Mouse (Mus musculus) T-cell, adult 2 months (primary cell): ENCODE measurements around the gene Gm3500.
"Not testable (repeated sequence)": the region's sequence is repeated elsewhere in the genome, so short reads cannot be mapped to it uniquely, and the experiment has no call there.

ENCODE experiments used
- DNase-seq: peaks from one replicate; pipeline ENCODE4 v3.0.0; 2022; ENCODE audit warnings: low spot score

Gm3500 gene

GRCm38 (mm10) chr14:5388949-5389348 lies at the start of gene Gm3500:
Gene Gm3500 (minus strand): TSS chr14:5389049.
- not testable (repeated sequence) for DNase-seq

DNA sequence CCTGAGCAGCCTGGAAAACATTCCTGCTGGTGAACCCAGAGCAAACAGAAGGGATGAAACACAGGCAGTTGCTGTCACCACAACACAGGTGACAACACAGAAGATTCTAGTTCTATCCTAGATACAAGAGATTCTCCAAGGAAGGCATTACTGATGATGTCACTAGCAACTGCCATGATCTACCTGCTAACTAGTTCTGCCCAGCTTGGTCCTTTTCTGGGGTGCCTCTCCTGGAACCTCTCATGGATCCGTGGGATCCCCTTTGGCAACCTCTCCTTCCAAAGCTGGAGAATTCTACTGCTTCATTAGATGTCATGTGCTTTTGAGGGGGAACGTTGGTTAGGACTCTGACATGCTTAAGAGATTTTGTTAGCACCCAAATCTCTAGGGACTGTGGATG lies 54.0 kb downstream of the Gm3500 start, which contains the start of gene Gm3542:
Gm3542 (minus strand) TSS at position 101 of the 400 bp plus-strand sequence.
- not testable (repeated sequence) for DNase-seq
